Mouse (Mus musculus) brain, embryonic 14.5 days (tissue): ENCODE results near the gene Tmppe.

Source experiments
- CTCF ChIP-seq: fragments of 200-500 bp; IDR thresholded peaks from 2 replicates; pipeline ENCODE4 v1.5.1; 2012; ENCODE audit warnings: inconsistent platforms, mild to moderate bottlenecking, moderate library complexity, borderline replicate concordance; ENCODE audit not compliant: insufficient read depth, insufficient read length; ENCODE audit errors: extremely low read depth
- POLR2A ChIP-seq: fragments of 200-500 bp; IDR thresholded peaks from 2 replicates; pipeline ENCODE4 v1.6.1; 2012; ENCODE audit warnings: mild to moderate bottlenecking, inconsistent platforms, borderline replicate concordance; ENCODE audit not compliant: poor library complexity, insufficient read depth, insufficient read length, severe bottlenecking; ENCODE audit errors: extremely low read depth

DNA sequence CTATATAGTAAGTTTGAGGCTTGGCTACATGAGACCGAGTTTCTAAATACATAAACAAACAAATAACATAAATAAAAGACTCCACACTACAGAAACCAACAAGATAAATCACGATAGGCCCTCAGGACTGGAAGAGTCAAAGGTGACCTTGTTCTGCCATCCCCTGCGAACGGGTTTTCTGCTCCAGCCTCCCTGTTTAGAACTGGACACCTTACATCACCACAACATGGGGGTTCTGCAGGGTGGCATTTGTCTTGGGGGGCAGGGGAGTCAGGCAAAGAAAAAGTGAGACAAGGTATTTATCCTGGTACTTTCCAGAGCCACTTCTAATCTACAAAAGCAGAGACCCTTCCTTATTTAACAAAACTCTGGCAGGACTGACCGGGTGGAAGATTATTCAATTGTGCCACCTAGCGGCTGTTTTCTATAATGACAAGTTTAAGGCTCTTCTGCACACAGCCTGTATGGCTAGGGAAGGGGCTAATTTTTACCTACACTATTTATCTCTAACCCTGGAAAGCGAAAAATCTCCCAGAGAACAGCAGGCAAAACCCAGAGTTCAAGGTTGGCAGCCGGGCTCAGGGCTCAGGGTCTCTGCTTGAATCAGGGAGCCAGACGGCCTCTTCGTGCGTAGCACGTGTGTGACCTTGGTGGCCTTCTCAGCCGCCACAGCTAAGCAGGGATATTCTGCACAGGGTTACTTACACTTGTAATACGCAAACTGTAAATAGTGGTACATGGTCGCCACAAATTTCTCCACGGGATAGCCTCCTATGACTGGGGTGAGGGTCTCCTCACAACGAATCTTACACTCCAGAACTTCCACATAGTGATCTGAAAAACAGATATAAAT lies 19.8 kb upstream of the Tmppe start:
- TF ChIP-seq POLR2A, result no peak
- peak; percentile 66; the same call in 1 of the 2 replicates for TF ChIP-seq CTCF
